Comparison of ENCODE assay signal across 8 mouse cellular contexts in genomic region chr4:140987476-140987875, GRCm38 (mm10). TPM values are rescaled to one million over a fixed set of nuclear protein-coding genes. Genes with fewer than 3 reads are reported as not detected.
A peak's percentile ranks its signal among the peaks of the same experiment; 100 is the strongest.
DNase-seq lines count a peak whose midpoint lies in the region; ATAC-seq and TF ChIP-seq lines count a peak whose summit lies in the region.

No protein-coding gene starts in this region.

- H3K4me3 ChIP-seq in heart, embryonic 13.5 days: peak overlapping the region; percentile 95
- H3K4me3 ChIP-seq in ES-Bruce4 (ENCODE audit: low read depth, low read length): peak overlapping the region; percentile 98
- H3K4me3 ChIP-seq in heart, embryonic 16.5 days (ENCODE audit: low read length): peak overlapping the region; percentile 86
- H3K4me3 ChIP-seq in lung, embryonic 16.5 days (ENCODE audit: low read length): peak overlapping the region; percentile 91

- H3K4me1 ChIP-seq in heart, embryonic 13.5 days: peaks cover 40% of the 10 kb centered on the region
- H3K4me1 ChIP-seq in ES-Bruce4 (ENCODE audit: control insufficient read depth, insufficient read depth, low read length): no peaks in the 10 kb centered on the region
- H3K4me1 ChIP-seq in heart, embryonic 16.5 days (ENCODE audit: control insufficient read depth, insufficient read depth, low read length): peaks cover 18% of the 10 kb centered on the region; the same call in 1 of the 2 replicates
- peaks cover 19% of the 10 kb centered on the region for H3K4me1 ChIP-seq in lung, embryonic 16.5 days (replicated peaks; ENCODE audit: control insufficient read depth, insufficient read depth, low read length)

- peak overlapping the region; percentile 93 for H3K4me2 ChIP-seq in heart, embryonic 13.5 days
- H3K4me2 ChIP-seq in heart, embryonic 16.5 days (ENCODE audit: low read depth, low read length): peak overlapping the region; percentile 83
- peak overlapping the region; percentile 86 for H3K4me2 ChIP-seq in lung, embryonic 16.5 days (ENCODE audit: low read depth, low read length)

- H3K9ac ChIP-seq in heart, embryonic 13.5 days: peak overlapping the region; percentile 96
- peak overlapping the region; percentile 84 for H3K9ac ChIP-seq in ES-Bruce4 (ENCODE audit: low read depth, poor library complexity, severe bottlenecking)
- H3K9ac ChIP-seq in heart, embryonic 16.5 days (ENCODE audit: low read length): peak overlapping the region; percentile 91
- H3K9ac ChIP-seq in lung, embryonic 16.5 days (ENCODE audit: low read length): peak overlapping the region; percentile 87

- TF ChIP-seq EP300 in ES-Bruce4 (IDR thresholded peaks at IDR 0.05; ENCODE audit: insufficient read depth, low read depth, low read length): no peak

- no peak for TF ChIP-seq CTCF in ES-Bruce4 (IDR thresholded peaks at IDR 0.05; ENCODE audit: low read depth, low read length)

- 0 out of 2 replicates have a peak, but pooled peaks cover 7% of the 10 kb centered on the region for H3K27me3 ChIP-seq in heart, embryonic 13.5 days (replicated peaks)
- H3K27me3 ChIP-seq in ES-Bruce4 (ENCODE audit: control insufficient read depth, insufficient read depth, low read length, poor library complexity, severe bottlenecking): no peaks in the 10 kb centered on the region
- no peaks in the 10 kb centered on the region for H3K27me3 ChIP-seq in heart, embryonic 16.5 days (ENCODE audit: control insufficient read depth, insufficient read depth, low read length)
- no peaks in the 10 kb centered on the region for H3K27me3 ChIP-seq in lung, embryonic 16.5 days (ENCODE audit: control insufficient read depth, insufficient read depth, low read depth, low read length)

- no peak overlapping the region for H3K27ac ChIP-seq in heart, embryonic 13.5 days (replicated peaks)
- no peak overlapping the region for H3K27ac ChIP-seq in ES-Bruce4 (ENCODE audit: insufficient read depth, low read length)
- H3K27ac ChIP-seq in heart, embryonic 16.5 days (ENCODE audit: low read length): no peak overlapping the region
- no peak overlapping the region for H3K27ac ChIP-seq in lung, embryonic 16.5 days (ENCODE audit: low read length)

- no peak for ATAC-seq in heart, embryonic 13.5 days (ENCODE audit: extremely low read depth, insufficient number of reproducible peaks, low FRiP score, low TSS enrichment)
- ATAC-seq in heart, embryonic 16.5 days (replicated peaks; ENCODE audit: extremely low read depth, insufficient read depth, low FRiP score): no peak
- no peak for ATAC-seq in lung, embryonic 16.5 days (ENCODE audit: low read depth)

- WGBS in heart, embryonic 13.5 days: 20% methylated on average over 7 of the region's 7 CpGs
- WGBS in heart, embryonic 16.5 days: 20% methylated on average over 7 of the region's 7 CpGs
- 22% methylated on average over 7 of the region's 7 CpGs for WGBS in lung, embryonic 16.5 days

- H3K36me3 ChIP-seq in heart, embryonic 13.5 days: peaks cover 7% of the 10 kb centered on the region
- H3K36me3 ChIP-seq in ES-Bruce4 (ENCODE audit: control insufficient read depth, insufficient read depth, low read length, poor library complexity, severe bottlenecking): no peaks in the 10 kb centered on the region
- H3K36me3 ChIP-seq in heart, embryonic 16.5 days (ENCODE audit: control insufficient read depth, insufficient read depth): no peaks in the 10 kb centered on the region
- H3K36me3 ChIP-seq in lung, embryonic 16.5 days (ENCODE audit: control insufficient read depth, insufficient read depth, low read length): no peaks in the 10 kb centered on the region

- TF ChIP-seq POLR2A in ES-Bruce4 (IDR thresholded peaks at IDR 0.05; ENCODE audit: insufficient read depth, low read length): no peak

- DNase-seq in heart, postnatal 10 days: no peak
- DNase-seq in adrenal gland, postnatal 25 days: no peak
- DNase-seq in urinary bladder, adult 2 months (ENCODE audit: low spot score): no peak
- no peak for DNase-seq in kidney, postnatal 36 days

- no peaks in the 10 kb centered on the region for H3K9me3 ChIP-seq in heart, embryonic 13.5 days
- H3K9me3 ChIP-seq in ES-Bruce4 (replicated peaks; ENCODE audit: control insufficient read depth, insufficient read depth, low read length, poor library complexity, severe bottlenecking): no peaks in the 10 kb centered on the region
- no peaks in the 10 kb centered on the region for H3K9me3 ChIP-seq in heart, embryonic 16.5 days (replicated peaks; ENCODE audit: control insufficient read depth, low read length)
- H3K9me3 ChIP-seq in lung, embryonic 16.5 days (ENCODE audit: control insufficient read depth, low read length): no peaks in the 10 kb centered on the region

- intact Hi-C loops in heart, postnatal 10 days (cut with DNase I): loop anchor here (1.0 kb wide), 1 partner anchor 34 kb away; no protein-coding TSS in a partner anchor

RNA-seq across cellular contexts. Expression of gene Atp13a2, which starts 0.8 kb away (rescaled TPM):
- 28.7 and 29.4 TPM in 2 replicates for polyA plus RNA-seq in heart, embryonic 13.5 days (2015; fragmentation: Nextera tagmentation; extraction: Ambion mirVana)
- total RNA-seq in heart, postnatal 10 days (2021): 10 to 100 TPM; 20.0 to 24.7 TPM
- polyA plus RNA-seq in ES-Bruce4 (2011; ENCODE audit: insufficient read depth, insufficient read length, low read depth, missing spikeins): 16.8 and 17.0 TPM in 2 replicates
- polyA plus RNA-seq in heart, embryonic 16.5 days (2015; fragmentation: Nextera tagmentation; extraction: Ambion mirVana): 28.9 and 30.7 TPM in 2 replicates
- polyA plus RNA-seq in lung, embryonic 16.5 days (2015; fragmentation: Nextera tagmentation; extraction: Ambion mirVana): 34.5 and 35.6 TPM in 2 replicates
- total RNA-seq in adrenal gland, postnatal 25 days (2021): 35.9 and 53.3 TPM in 2 replicates
- 49.5 and 57.3 TPM in 2 replicates for polyA plus RNA-seq in urinary bladder, adult 2 months (2012; rRNA removed)

RNA-seq across cellular contexts. Expression of gene Mfap2, which starts 22.7 kb away (rescaled TPM):
- 273 and 299 TPM in 2 replicates for polyA plus RNA-seq in heart, embryonic 13.5 days (2015; fragmentation: Nextera tagmentation; extraction: Ambion mirVana)
- 10 to 100 TPM; 47.6 to 53.7 TPM for total RNA-seq in heart, postnatal 10 days (2021)
- polyA plus RNA-seq in ES-Bruce4 (2011; ENCODE audit: insufficient read depth, insufficient read length, low read depth, missing spikeins): 4.5 and 5.2 TPM in 2 replicates
- polyA plus RNA-seq in heart, embryonic 16.5 days (2015; fragmentation: Nextera tagmentation; extraction: Ambion mirVana): 197 and 233 TPM in 2 replicates
- polyA plus RNA-seq in lung, embryonic 16.5 days (2015; fragmentation: Nextera tagmentation; extraction: Ambion mirVana): 500 and 511 TPM in 2 replicates
- 10.7 and 11.1 TPM in 2 replicates for total RNA-seq in adrenal gland, postnatal 25 days (2021)
- 37.6 and 37.9 TPM in 2 replicates for polyA plus RNA-seq in urinary bladder, adult 2 months (2012; rRNA removed)

RNA-seq across cellular contexts. Expression of gene Sdhb, which starts 26.5 kb away (rescaled TPM):
- 807 and 886 TPM in 2 replicates for polyA plus RNA-seq in heart, embryonic 13.5 days (2015; fragmentation: Nextera tagmentation; extraction: Ambion mirVana)
- 100 to 1,000 TPM; 725 to 746 TPM for total RNA-seq in heart, postnatal 10 days (2021)
- 99.6 and 103 TPM in 2 replicates for polyA plus RNA-seq in ES-Bruce4 (2011; ENCODE audit: insufficient read depth, insufficient read length, low read depth, missing spikeins)
- polyA plus RNA-seq in heart, embryonic 16.5 days (2015; fragmentation: Nextera tagmentation; extraction: Ambion mirVana): 1,158 and 1,167 TPM in 2 replicates
- polyA plus RNA-seq in lung, embryonic 16.5 days (2015; fragmentation: Nextera tagmentation; extraction: Ambion mirVana): 347 and 354 TPM in 2 replicates
- 452 and 458 TPM in 2 replicates for total RNA-seq in adrenal gland, postnatal 25 days (2021)
- polyA plus RNA-seq in urinary bladder, adult 2 months (2012; rRNA removed): 175 and 188 TPM in 2 replicates
